In the genomic region with DNA sequence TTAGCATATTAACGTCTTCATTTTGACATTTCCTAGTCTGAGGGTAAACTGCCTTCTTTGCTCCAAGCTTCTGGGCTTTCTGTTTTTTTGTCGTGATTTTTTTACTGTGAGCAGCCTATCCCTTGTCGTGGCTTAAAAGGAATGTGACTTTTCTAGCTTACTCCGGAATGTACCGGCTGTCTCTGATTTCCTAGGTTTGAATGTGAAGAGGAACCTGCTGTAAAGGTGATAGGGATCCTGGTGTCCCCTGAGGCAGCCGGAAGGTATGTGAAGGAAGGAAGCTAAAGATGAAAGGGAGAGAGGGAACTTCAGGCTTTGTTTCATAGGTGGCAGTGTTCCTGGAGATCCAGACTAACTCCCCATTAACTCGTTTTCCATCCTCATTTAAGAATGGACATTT, we compare ENCODE assay signal across 1 mouse cellular context.
TF ChIP-seq lines count a peak whose summit lies in the region.

No protein-coding gene starts in this region.

TF ChIP-seq in MEL, 35 proteins besides CTCF, POLR2A, EP300 and RAD21:
- no peak; the same call in 1 of the 2 replicates for TF ChIP-seq MYB (IDR thresholded peaks at IDR 0.05; ENCODE audit: low read depth, low read length)
- TF ChIP-seq UBTF (IDR thresholded peaks at IDR 0.05; ENCODE audit: borderline replicate concordance, insufficient read depth, low read depth, low read length): no peak
- no peak for TF ChIP-seq MAX (IDR thresholded peaks at IDR 0.05; ENCODE audit: low read length)
- no peak for TF ChIP-seq CHD2 (IDR thresholded peaks at IDR 0.05; ENCODE audit: low read length)
- no peak for TF ChIP-seq POLR2AphosphoS5 (IDR thresholded peaks at IDR 0.05; ENCODE audit: borderline replicate concordance, low read depth, low read length)
- TF ChIP-seq TCF12 (IDR thresholded peaks at IDR 0.05; ENCODE audit: low read depth, low read length): no peak
- TF ChIP-seq SMC3 (IDR thresholded peaks at IDR 0.05; ENCODE audit: low read depth, low read length): no peak
- TF ChIP-seq TAL1 (IDR thresholded peaks at IDR 0.05; ENCODE audit: low read length): no peak
- TF ChIP-seq HCFC1 (IDR thresholded peaks at IDR 0.05; ENCODE audit: low read depth, low read length): no peak
- no peak for TF ChIP-seq CHD1 (IDR thresholded peaks at IDR 0.05; ENCODE audit: low read depth, low read length)
- no peak for TF ChIP-seq ETS1 (IDR thresholded peaks at IDR 0.05; ENCODE audit: low read depth, low read length)
- no peak for TF ChIP-seq GATA1 (IDR thresholded peaks at IDR 0.05; ENCODE audit: low read depth, low read length)
- TF ChIP-seq BHLHE40 (IDR thresholded peaks at IDR 0.05; ENCODE audit: borderline replicate concordance, low read depth, low read length): no peak
- no peak for TF ChIP-seq SIN3A (IDR thresholded peaks at IDR 0.05; ENCODE audit: low read length)
